Mouse (Mus musculus) small intestine, adult 2 months (tissue): ENCODE measurements at regions not wholly inside any gene's neighbourhood (a gene's known extent, or its start where the extent isn't known, plus 50 kb on each side); places are given as distances from the start of the nearest gene placed in this dataset.

Source experiments
- H3K27ac ChIP-seq: fragments of 200-500 bp; 2 replicates; pipeline ENCODE4 v1.5.1; 2012; ENCODE audit warnings: low read depth, low read length, control low read depth, inconsistent platforms; ENCODE audit not compliant: insufficient read depth
- H3K27me3 ChIP-seq: fragments of 200-500 bp; 2 replicates; pipeline ENCODE4 v1.6.1; 2012; ENCODE audit warnings: mild to moderate bottlenecking, moderate library complexity, low read length, inconsistent platforms; ENCODE audit not compliant: control insufficient read depth, insufficient read depth
- H3K36me3 ChIP-seq: fragments of 200-500 bp; 2 replicates; pipeline ENCODE4 v1.6.1; 2012; ENCODE audit warnings: mild to moderate bottlenecking, low read length, control low read depth, inconsistent platforms; ENCODE audit not compliant: control insufficient read depth, insufficient read depth
- H3K4me1 ChIP-seq: fragments of 200-500 bp; 2 replicates; pipeline ENCODE4 v1.6.1; 2012; ENCODE audit warnings: low read length, inconsistent platforms, mixed read lengths; ENCODE audit not compliant: control insufficient read depth, insufficient read depth, insufficient read length
- H3K4me3 ChIP-seq: fragments of 200-500 bp; 2 replicates; pipeline ENCODE4 v1.5.1; 2012; ENCODE audit warnings: low read depth, mild to moderate bottlenecking, control low read depth, inconsistent platforms, low read length, moderate library complexity
- CTCF ChIP-seq: fragments of 200-500 bp; IDR thresholded peaks from 2 replicates; pipeline ENCODE4 v1.5.1; 2012; ENCODE audit warnings: low read depth, mild to moderate bottlenecking, control low read depth, inconsistent platforms, low read length, moderate library complexity, mixed read lengths; ENCODE audit not compliant: insufficient replicate concordance, insufficient read length; ENCODE audit errors: extremely low read depth
- POLR2A ChIP-seq: fragments of 200-500 bp; IDR thresholded peaks from 2 replicates; pipeline ENCODE4 v1.6.1; 2012; ENCODE audit warnings: low read depth, mild to moderate bottlenecking, control low read depth, inconsistent platforms, low read length, moderate library complexity
- WGBS: fragments of 180-500 bp; shearing (Covaris S2); methylation state at CpG from one replicate; pipeline ENCODE4 v1.1.7; 2018; 5-methylcytosine and 5-hydroxymethylcytosine counted together

DNA sequence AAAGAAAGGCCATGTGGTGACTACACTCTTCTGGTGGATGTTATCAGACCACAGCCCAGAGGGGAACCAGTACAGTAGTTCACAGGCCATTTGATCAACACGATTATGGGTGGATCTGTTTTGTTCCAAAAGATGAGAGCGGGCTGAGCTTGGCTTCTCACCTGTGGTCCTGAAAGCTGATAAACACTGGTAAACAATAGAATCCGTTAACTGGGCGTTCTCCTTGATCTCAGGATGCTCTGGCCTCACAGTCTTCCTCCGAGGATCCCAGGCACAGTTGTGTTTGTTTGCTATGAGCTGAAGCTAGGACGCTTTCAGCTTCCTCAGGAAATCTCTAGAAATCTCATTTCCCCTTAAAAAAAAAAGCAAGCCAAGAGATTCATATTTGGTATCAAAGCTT is 153.9 kb downstream of the Gm19410 start:
- Histone ChIP-seq H3K4me1 (peaks cover 17% of the 10 kb centered on the region), H3K4me3 (no peak overlapping the region), H3K36me3 (no peaks in the 10 kb centered on the region), H3K27ac (no peak overlapping the region), H3K27me3 (no peaks in the 10 kb centered on the region)
- TF ChIP-seq CTCF (no peak), POLR2A (no peak)
- WGBS = 75% methylated on average over 6 of the region's 6 CpGs

GRCm38 (mm10) chr8:35919859-35920675 is 154.5 kb downstream of the Gm19410 start:
- TF ChIP-seq POLR2A (no peak), CTCF (no peak)
- no peak overlapping the region for H3K4me3 ChIP-seq
- H3K4me1 ChIP-seq = peaks cover 17% of the 10 kb centered on the region
- WGBS = 70% methylated on average over 8 of the region's 8 CpGs
- H3K27ac ChIP-seq = 0 out of 2 replicates have a peak overlapping the region, but pooled peaks have one; percentile 31
- H3K36me3 ChIP-seq = no peaks in the 10 kb centered on the region
- no peaks in the 10 kb centered on the region for H3K27me3 ChIP-seq

- WGBS = 91% methylated on average over 1 of the region's 1 CpGs
- Histone ChIP-seq H3K27me3 (no peaks in the 10 kb centered on the region), H3K4me3 (no peak overlapping the region), H3K27ac (no peak overlapping the region; the same call in 1 of the 2 replicates), H3K36me3 (no peaks in the 10 kb centered on the region), H3K4me1 (peaks cover 13% of the 10 kb centered on the region)
- TF ChIP-seq POLR2A (no peak), CTCF (no peak)
Measured at GRCm38 (mm10) chr8:35924026-35924425, 158.4 kb downstream of the Gm19410 start.

DNA sequence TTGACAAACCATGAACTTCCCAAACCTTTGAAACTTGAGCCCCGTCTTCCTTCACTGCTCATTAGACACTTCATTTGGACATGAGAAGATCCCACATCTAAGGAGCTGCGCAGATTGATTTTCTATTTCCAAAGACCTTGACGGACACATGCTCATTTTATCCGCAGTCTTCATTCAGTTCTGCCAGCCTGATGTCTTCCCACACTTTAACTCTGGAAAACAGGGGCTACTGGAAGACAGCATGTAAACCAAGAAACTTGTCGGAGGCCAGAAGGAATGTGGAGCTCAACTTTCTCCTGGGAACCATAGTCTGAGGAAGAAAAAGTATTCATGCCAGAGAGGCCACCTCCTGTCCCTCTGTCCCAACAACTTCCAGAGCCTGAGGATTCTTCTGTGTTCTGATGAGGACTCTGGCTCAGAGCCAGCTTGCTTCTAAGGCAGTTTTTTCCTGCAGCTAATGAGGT is 161.8 kb downstream of the Gm19410 start:
- no peak for TF ChIP-seq POLR2A
- TF ChIP-seq CTCF = no peak
- Histone ChIP-seq H3K27ac (no peak overlapping the region), H3K27me3 (no peaks in the 10 kb centered on the region), H3K4me3 (no peak overlapping the region), H3K4me1 (no peaks in the 10 kb centered on the region), H3K36me3 (no peaks in the 10 kb centered on the region)
- 80% methylated on average over 5 of the region's 5 CpGs for WGBS

DNA sequence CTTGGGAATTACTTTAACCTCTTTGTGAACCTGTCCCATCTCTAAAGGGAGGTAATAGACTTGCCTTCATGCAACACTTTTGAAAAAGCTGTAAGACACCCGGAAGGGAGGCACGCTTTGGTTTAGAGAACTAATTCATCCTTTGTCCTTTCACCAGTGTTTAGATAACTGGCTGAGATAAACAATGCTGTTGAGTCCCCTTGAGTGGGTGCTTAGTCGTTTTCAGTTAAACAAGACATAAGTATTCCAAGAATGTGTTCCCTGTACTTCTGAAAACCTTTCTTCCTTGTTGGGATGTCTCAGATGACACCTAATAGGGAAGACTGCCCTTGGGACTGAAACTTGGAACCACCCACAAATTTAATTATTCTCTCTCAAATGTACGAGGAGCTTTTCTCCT is 164.7 kb downstream of the Gm19410 start:
- no peaks in the 10 kb centered on the region for H3K27me3 ChIP-seq
- no peaks in the 10 kb centered on the region for H3K36me3 ChIP-seq
- no peak overlapping the region for H3K4me3 ChIP-seq
- no peak overlapping the region for H3K27ac ChIP-seq
- TF ChIP-seq CTCF (no peak), POLR2A (no peak)
- H3K4me1 ChIP-seq = no peaks in the 10 kb centered on the region
- 66% methylated on average over 4 of the region's 4 CpGs for WGBS

- no peaks in the 10 kb centered on the region for H3K36me3 ChIP-seq
- 76% methylated on average over 13 of the region's 13 CpGs for WGBS
- H3K27ac ChIP-seq = no peak overlapping the region
- no peaks in the 10 kb centered on the region for H3K27me3 ChIP-seq
- H3K4me3 ChIP-seq = no peak overlapping the region
- TF ChIP-seq CTCF (no peak), POLR2A (no peak)
- H3K4me1 ChIP-seq = no peaks in the 10 kb centered on the region
Measured at GRCm38 (mm10) chr8:35933186-35934114, 167.9 kb downstream of the Gm19410 start.
